Comparison of ENCODE assay signal across 10 mouse cellular contexts in the genomic region with DNA sequence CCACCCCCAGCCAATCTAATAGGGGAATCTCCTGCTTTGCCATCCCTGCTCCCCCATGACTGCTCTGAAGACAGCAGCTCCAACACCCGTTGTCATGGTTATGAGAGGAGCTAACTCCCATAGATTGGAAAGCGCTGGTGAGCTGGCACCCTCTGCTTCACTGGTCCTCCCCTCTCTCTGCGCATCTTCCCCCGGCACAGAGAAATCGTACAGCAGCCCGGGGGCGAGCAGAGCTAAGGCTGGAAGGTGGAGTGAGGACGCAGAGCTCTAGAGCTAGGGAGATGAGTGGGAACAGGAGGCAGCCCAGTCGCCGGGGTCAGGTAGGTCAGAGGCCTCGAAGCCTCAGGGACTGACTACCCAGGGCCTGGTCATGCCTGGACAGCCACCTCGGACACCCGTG. TPM values are rescaled to one million over a fixed set of nuclear protein-coding genes. Genes with fewer than 3 reads are reported as not detected.
DNase-seq lines count a peak whose midpoint lies in the region; ATAC-seq and TF ChIP-seq lines count a peak whose summit lies in the region.
"Had no signal": no experiment of that assay in that cellular context is flagged by ENCODE, and none has a peak within 500 bp of the region (broad histone marks: within the 10 kb centered on the region; RNA-seq: fewer than 3 reads in every experiment).

No protein-coding gene starts in this region.

- no peak for TF ChIP-seq EP300 in lung, postnatal 0 days (IDR thresholded peaks at IDR 0.05)

- H3K9me3 ChIP-seq in heart, embryonic 13.5 days, result no peaks in the 10 kb centered on the region
- H3K9me3 ChIP-seq in lung, postnatal 0 days (ENCODE audit: low read length), result no peaks in the 10 kb centered on the region

- no peak for DNase-seq in heart, postnatal 10 days
- no peak for DNase-seq in lung, postnatal 0 days (ENCODE audit: low spot score)
- no peak for DNase-seq in lung, postnatal 14 days
- DNase-seq in layer of hippocampus, adult 9-11 months, result peak; percentile 93
- peak; percentile 86 to 91 for DNase-seq in right cerebral cortex, postnatal 36 days (ENCODE audit: low spot score in 2 of 2)
- DNase-seq in embryo, embryonic 9.5 days (ENCODE audit: extremely low spot score), result no peak
- no peak for DNase-seq in gastrocnemius, postnatal 14 days
- DNase-seq: adrenal gland, postnatal 10 days had no signal

- H3K27ac ChIP-seq in heart, embryonic 13.5 days (replicated peaks), result peak overlapping the region; percentile 77
- peak overlapping the region; percentile 47; the same call in 1 of the 2 replicates for H3K27ac ChIP-seq in lung, postnatal 0 days (ENCODE audit: low read length)

- no peak overlapping the region for H3K4me3 ChIP-seq in heart, embryonic 13.5 days
- no peak overlapping the region for H3K4me3 ChIP-seq in lung, postnatal 0 days (ENCODE audit: low read depth, low read length)

- H3K4me1 ChIP-seq in heart, embryonic 13.5 days, result peaks cover 91% of the 10 kb centered on the region
- H3K4me1 ChIP-seq in lung, postnatal 0 days (ENCODE audit: insufficient read depth, low read depth, low read length), result peaks cover 25% of the 10 kb centered on the region; the same call in 1 of the 2 replicates

- H3K4me2 ChIP-seq in heart, embryonic 13.5 days, result 0 out of 2 replicates have a peak overlapping the region, but pooled peaks have one; percentile 2
- H3K4me2 ChIP-seq in lung, postnatal 0 days (replicated peaks; ENCODE audit: low read depth, low read length), result no peak overlapping the region

- no peak for TF ChIP-seq CTCF in lung, postnatal 0 days (IDR thresholded peaks at IDR 0.05)

- no peaks in the 10 kb centered on the region for H3K27me3 ChIP-seq in heart, embryonic 13.5 days (replicated peaks)
- no peaks in the 10 kb centered on the region for H3K27me3 ChIP-seq in lung, postnatal 0 days (replicated peaks; ENCODE audit: insufficient read depth, low read length)

- 57% methylated on average over 13 of the region's 13 CpGs for WGBS in heart, embryonic 13.5 days
- WGBS in lung, postnatal 0 days, result 62% methylated on average over 13 of the region's 13 CpGs

- no peak for ATAC-seq in heart, embryonic 13.5 days (ENCODE audit: extremely low read depth, insufficient number of reproducible peaks, low FRiP score, low TSS enrichment)
- ATAC-seq in lung, postnatal 0 days, result no peak

- intact Hi-C loops in heart, postnatal 10 days (cut with DNase I), result no loop called here
- intact Hi-C loops in gastrocnemius, postnatal 14 days (cut with DNase I; ENCODE audit: low total_unique reads), result no loop called here

- peaks cover 76% of the 10 kb centered on the region for H3K36me3 ChIP-seq in heart, embryonic 13.5 days
- peaks cover 35% of the 10 kb centered on the region for H3K36me3 ChIP-seq in lung, postnatal 0 days (ENCODE audit: insufficient read depth, low read length)

- peak overlapping the region; percentile 66 for H3K9ac ChIP-seq in heart, embryonic 13.5 days
- no peak overlapping the region for H3K9ac ChIP-seq in lung, postnatal 0 days (replicated peaks; ENCODE audit: low read depth)

RNA-seq across cellular contexts. Expression of a gene that starts 23.5 kb away (rescaled TPM):
- 73.1 and 73.4 TPM in 2 replicates for polyA plus RNA-seq in heart, embryonic 13.5 days (2015; fragmentation: Nextera tagmentation; extraction: Ambion mirVana)
- total RNA-seq in heart, postnatal 10 days (2021), result 10 to 100 TPM; 89.5 to 96.3 TPM
- polyA plus RNA-seq in lung, postnatal 0 days (2015; fragmentation: Nextera tagmentation; extraction: Ambion mirVana), result 170 and 229 TPM in 2 replicates
- total RNA-seq in gastrocnemius, postnatal 14 days (2021), result 10 to 100 TPM; 42.5 to 48.1 TPM

RNA-seq across cellular contexts. Expression of a gene that starts 23.7 kb away (rescaled TPM):
- not detected in 2 replicates for polyA plus RNA-seq in heart, embryonic 13.5 days (2015; fragmentation: Nextera tagmentation; extraction: Ambion mirVana)
- total RNA-seq in heart, postnatal 10 days (2021), result not detected
- 0.61 and 0.92 TPM in 2 replicates for polyA plus RNA-seq in lung, postnatal 0 days (2015; fragmentation: Nextera tagmentation; extraction: Ambion mirVana)
- not detected for total RNA-seq in gastrocnemius, postnatal 14 days (2021)
- total RNA-seq: adrenal gland, postnatal 10 days had no signal
- polyA plus RNA-seq: macrophage had no signal

RNA-seq across cellular contexts. Expression of a gene that starts 53.6 kb away (rescaled TPM):
- polyA plus RNA-seq in heart, embryonic 13.5 days (2015; fragmentation: Nextera tagmentation; extraction: Ambion mirVana), result 173 and 202 TPM in 2 replicates
- 100 to 1,000 TPM; 127 to 130 TPM for total RNA-seq in heart, postnatal 10 days (2021)
- 306 and 384 TPM in 2 replicates for polyA plus RNA-seq in lung, postnatal 0 days (2015; fragmentation: Nextera tagmentation; extraction: Ambion mirVana)
- 10 to 100 TPM; 80.7 to 98.2 TPM for total RNA-seq in gastrocnemius, postnatal 14 days (2021)

RNA-seq across cellular contexts. Expression of a gene that starts 56.4 kb away (rescaled TPM):
- polyA plus RNA-seq in heart, embryonic 13.5 days (2015; fragmentation: Nextera tagmentation; extraction: Ambion mirVana), result 54.8 and 61.4 TPM in 2 replicates
- 10 to 100 TPM; 39.5 to 42.9 TPM for total RNA-seq in heart, postnatal 10 days (2021)
- 42.3 and 49.4 TPM in 2 replicates for polyA plus RNA-seq in lung, postnatal 0 days (2015; fragmentation: Nextera tagmentation; extraction: Ambion mirVana)
- total RNA-seq in gastrocnemius, postnatal 14 days (2021), result 10 to 100 TPM; 18.0 to 20.8 TPM

Comparison
In these comparisons a context has a peak if more than half of its experiments do, and no peak if none do; other contexts are left out.
1. DNase-seq: peak in layer of hippocampus, adult 9-11 months (single experiment) and right cerebral cortex, postnatal 36 days (2 of 2); none in heart, postnatal 10 days (0 of 2), lung, postnatal 0 days (single experiment), lung, postnatal 14 days (single experiment), embryo, embryonic 9.5 days (single experiment) and gastrocnemius, postnatal 14 days (single experiment).